Mouse (Mus musculus): ENCODE results near the gene Smim15.
A peak's percentile ranks its signal among the peaks of the same experiment; 100 is the strongest.

Gene Smim15

DNA sequence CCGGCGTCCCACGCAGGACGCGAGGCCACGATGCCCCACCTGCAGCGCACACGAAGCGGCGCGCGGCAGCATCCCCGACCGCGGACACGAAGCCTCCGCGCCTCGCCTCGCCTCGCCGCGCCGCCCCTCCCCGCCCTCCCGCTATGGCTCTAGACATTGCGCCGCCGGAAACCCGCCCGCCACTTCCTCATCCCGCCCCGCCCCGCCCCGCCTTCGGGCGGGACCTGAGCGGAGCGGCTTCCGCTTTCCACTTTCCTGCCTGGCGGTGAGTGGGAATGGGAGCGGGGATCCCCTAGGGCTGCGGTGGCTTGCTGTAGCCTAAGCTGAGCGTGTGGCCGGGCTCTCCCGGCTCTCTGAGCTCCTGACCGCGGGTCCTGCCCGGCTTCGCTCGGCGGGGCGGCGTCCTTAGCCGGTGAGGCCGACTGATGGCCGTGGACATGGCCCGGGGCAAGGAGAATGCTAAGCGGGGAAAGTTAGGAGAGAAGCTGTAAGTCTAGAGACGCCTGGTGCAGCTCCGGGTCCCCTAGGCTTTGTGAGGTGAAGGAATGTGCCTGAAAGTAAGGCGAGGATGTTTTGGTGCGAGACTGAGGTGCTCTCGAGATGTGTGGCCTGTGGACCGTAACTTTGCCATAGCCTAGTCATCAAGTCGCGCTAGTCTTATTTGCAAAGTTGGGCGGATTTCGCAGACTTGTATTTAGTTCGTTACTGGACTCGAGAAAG, at the start of gene Smim15:
Smim15 (plus strand) TSS at position 225 of the 720 bp plus-strand sequence.
- peak; percentile 92 for DNase-seq

DNA sequence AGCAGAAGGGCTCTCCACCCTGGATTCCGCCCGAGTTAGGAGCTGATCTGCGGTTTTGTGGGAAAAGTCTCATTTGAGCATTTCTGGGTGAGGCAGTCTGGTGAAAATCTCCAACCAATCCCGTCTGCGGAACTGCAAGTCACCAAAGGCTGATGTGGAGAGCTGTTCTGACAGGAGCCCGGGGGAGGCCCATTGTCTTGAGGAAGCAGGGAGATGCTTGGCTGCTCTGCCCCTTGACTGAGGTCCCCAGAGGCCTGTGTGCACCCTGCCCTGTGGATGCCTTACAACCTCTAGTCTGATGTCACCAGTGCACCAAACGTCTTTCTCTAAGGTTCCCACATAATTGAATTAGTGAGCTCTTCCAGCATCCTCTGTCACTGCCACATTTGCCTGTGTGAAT, 49.0 kb upstream of the Smim15 start:
- DNase-seq, result no peak

DNA sequence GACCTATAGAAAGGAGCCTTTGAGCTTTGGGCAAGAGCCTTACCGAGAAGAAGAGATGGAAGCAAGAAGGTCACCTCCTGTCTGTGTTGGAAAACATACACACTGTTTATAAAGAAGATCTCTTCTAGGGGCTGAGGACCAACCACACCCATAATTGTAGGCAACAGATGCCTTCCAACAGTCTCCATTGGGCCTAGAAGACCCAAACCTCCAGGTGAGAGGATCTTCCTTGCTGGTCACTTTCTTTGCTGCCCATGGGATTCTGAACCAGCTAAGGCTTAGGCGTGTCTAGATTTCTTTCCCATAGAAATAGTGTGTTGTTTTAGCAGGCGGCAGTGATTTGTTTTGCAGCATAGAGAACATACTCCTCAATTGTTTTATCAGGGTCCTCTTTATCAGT, 47.9 kb upstream of the Smim15 start:
- no peak for DNase-seq

DNA sequence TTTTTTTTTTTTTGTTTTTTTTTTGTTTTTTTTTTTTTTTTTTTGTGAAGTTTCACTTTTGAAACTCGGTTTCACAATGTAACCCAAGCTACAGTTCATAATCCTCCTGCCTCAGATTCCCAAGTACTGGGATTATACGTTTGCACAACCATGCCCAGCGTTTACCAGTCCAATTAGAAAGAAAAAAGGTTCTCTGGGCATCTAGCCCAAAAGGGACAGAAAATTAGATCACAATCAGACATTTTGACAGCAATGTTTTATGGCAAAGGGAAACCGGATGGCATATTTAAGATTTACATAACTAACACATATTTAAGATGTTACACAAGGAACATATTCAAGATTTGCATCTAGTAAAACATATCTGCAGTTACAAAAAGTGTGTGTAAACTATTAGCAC, 36.4 kb upstream of the Smim15 start:
- no peak for DNase-seq

DNA sequence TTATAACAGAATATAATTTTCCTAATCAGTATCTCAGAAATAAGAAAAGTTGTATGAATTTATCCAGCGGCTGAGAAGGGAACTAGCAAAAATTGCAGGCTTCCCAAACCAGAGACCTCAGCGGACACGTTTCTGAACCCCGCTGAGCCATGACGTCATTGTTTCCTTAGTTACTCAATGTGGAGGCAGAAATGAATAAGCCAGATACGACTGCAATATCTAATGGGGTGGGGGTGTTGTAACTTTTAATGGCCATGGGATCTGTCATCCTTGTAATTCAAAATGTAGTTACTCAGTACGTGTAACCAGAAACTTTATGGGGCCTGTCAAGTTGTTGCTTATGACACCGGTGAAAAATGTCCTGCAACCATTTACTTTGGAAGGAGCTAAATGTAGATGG, 31.1 kb upstream of the Smim15 start:
- DNase-seq, result no peak

DNA sequence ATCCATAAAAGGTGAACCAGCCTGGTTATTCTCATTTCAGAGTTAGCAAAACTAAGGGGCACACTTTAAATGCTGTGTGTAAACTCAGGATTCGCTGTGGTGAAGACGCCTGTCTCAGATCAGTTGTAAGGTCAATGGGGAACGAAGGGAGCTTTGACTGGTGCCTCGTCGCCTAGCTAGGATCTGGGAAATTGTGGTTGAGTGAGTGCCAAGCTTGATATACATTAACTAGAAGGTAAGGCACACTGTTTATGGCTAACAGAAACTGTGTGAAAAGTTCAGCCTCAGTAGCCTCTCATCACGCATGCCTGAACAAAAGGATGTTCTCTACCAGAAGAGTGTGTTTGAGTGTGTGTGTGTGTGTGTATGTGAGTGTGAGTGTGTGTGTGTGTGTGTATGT, 30.4 kb upstream of the Smim15 start:
- no peak for DNase-seq

DNA sequence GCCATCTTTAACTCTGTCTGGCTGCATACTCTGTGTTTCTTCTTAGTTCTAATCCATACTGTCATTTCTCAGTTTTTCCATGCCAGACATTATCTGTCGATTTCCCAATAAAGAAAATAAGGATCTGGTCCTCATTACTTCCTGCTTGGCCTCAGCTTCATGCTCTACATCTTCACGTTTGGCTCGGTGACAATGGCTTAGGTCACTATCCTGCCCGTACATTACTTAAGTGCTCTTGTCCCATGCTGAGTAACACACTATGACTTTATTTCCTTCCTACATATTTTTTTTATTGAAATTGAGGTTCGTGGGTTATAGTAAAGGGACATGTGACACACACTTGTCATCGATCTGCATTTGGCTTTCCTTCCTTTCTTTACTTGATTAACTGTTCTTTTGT, 29.1 kb upstream of the Smim15 start:
- no peak for DNase-seq

DNA sequence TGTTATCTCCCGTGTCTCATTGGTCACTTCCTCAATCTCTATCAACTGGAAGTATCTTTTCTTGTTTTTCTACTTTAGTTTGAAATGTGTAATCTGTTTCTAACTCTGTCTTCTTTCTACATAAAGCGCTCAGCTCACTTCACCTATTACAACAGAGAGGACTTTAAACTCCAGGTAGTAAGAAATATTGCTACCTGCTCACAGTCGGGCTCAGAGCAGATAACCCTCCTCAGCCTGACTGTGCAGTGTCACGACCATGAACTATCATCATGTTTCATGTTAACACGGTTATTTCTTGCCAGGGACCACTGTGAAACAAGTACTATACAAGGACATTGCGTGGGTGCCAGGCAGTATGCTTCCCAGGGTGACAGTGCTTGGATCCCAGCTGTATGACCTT, 26.9 kb upstream of the Smim15 start:
- DNase-seq, result no peak

DNA sequence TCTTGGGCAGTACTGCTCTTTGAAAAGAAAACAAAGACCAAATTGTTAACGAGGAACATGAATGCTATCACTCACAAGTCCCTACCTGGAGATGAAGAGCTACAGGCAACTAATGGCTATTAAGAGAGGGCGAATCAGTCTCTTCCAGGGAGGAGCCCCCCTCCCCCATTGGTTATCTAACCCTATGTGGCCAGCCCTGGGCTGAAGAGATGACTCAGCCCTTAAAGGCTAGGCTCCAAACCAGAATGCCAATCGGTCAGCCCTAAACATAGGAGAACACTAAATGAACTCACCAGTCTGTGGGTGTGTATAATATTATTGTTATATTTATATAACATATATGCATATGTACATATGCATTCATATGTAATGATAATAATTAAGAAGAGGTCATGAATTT, 18.4 kb upstream of the Smim15 start:
- DNase-seq, result no peak

DNA sequence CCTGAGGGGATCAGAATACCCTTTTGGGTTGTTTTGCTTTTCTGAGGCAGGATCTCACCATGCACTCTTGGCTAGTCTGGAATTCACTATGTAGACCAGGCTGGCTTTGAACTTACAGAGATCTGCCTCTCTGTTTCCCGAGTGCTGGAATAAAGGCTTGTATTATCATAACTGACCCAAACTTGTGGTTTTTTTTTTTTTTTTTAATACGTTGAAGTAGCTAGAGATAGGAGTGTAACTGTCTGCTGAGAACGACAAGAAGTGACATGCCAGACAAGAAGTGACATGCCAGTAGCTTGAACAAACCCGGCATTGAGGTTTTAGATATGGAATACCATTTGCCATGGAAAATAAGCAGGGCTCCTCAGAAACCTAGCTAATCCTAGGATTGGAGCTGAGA, 11.5 kb upstream of the Smim15 start:
- no peak for DNase-seq

DNA sequence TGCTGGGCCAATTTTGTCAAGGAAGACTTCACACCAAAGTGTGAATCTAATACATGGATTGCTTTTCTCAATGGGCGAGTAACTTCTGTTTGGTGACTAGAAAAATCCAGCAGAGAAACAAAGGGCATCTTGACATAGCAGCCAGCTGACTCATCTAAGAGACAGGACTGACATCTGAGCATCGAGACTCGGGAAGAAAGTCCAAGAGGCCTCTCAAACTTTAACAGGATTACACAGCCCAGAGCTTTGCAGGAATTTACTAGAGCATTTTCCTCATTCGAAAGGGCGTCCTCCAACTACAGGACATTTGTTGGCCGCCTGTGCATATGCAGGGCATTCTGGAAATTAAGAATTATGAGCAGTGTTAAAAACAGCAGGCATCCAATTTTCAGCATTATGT, 4.9 kb upstream of the Smim15 start:
- no peak for DNase-seq

DNA sequence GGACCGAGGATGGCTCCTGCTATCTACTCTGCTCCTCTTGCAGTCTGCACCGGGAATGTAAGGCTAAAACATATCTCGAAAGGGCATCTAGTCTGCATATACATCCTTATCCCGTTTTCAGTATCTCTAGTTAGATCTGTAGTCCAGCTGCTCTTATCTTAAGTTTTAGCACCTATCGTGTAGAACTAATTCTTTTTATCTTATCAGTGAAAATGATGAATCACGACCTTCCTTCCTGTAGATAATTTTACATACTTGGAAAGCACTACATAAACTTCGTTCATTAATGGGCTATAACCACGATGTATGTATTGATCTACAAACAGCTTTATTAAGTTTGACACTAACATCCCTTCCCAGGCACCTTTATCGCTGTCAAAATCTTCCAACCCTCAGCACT, 4.3 kb upstream of the Smim15 start:
- no peak for DNase-seq

DNA sequence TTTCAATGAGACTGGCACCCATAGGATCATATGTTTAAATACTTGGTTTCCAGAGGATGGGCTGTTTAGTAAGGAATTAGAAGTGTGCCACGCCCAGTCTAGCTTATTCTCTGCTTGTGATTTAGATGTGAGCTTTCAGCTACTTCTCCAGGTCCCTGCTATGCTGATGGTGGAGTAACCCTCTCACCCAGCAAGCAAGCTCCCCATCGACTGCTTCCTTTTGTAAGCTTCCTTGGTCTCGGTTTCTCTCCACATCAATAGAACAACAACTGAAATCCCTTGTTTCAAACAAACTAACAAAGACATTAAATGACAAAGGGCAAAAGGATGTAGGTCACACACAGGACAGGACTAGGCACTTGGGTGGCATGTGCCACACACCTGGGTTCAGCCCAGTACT, 3.8 kb upstream of the Smim15 start:
- DNase-seq, result peak; percentile 8

DNA sequence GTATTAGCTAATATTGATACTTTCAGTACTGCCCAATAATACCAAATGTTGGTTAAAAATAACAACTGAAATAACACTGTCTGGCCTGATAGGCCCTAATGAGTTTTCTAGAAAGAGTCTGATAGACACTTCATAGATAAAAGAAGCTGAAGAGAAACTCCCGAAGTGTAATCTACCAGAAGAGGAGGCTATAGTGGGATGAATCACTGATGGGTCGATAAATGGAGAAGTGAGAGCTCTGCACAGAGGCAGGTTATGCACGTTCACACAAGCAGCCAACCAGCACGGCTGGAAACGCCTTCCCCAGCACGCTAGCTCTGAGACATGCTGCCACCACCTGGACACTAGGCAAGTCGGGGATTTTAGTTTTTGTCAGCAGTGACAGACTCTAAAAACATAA, 2.9 kb upstream of the Smim15 start:
- peak; percentile 77 for DNase-seq

DNA sequence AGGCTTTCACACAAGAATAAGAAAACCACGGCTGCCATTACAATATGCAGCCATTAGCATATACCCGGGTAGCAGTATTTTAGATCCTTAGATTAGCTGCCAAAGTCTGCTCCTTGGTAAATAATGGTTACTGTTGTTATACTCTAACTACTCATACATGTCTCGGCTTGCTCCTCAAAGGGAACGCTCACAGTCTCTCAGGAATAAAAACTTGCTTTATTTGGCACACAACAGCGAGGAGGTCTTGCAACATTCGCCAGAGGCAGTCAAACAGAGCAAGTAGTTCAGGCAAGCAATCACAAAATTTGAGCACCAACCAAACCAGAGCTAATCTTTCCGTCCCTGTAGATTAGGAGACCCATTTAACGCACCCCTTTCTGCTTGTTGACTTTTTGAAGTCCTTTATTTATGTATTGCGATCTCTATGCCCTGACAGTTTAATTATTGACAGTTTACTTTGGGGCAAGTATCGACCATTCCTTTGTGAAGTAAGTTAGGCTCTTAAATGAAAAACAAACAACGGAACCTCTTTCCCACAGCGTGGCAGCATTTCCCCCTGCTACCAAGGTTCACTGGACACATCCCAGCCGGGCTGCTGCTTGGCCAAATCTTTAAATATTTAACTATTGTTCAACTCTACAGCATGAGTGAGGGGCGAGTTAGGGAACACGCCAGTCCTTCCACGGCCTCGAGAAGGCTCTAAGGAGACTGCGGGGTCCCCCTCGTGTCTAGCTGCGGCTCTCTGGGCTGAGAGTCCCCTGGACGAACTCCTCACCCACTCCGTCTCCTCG, 620 bp upstream of the Smim15 start:
- DNase-seq, result peak; percentile 25

DNA sequence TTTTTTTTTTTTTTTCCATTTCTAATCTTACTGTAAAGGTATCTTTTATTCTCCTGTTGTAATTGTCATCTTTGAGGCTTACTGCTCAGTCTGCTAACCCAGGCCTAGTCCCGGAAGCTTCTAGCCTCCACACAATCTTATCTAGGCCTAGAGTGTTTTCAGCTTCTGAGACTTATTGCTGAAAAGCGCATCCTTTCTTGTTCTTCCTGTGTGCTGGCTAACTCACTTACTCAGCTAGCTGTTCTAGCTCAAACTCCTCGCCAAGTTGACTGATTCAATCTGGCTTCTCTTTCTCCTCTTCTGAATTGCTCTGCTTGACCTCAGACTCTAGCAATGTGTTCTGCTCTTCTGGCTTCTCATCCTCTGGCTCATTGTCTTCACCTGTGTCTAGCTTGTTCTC, 1.4 kb downstream of the Smim15 start:
- DNase-seq, result no peak

DNA sequence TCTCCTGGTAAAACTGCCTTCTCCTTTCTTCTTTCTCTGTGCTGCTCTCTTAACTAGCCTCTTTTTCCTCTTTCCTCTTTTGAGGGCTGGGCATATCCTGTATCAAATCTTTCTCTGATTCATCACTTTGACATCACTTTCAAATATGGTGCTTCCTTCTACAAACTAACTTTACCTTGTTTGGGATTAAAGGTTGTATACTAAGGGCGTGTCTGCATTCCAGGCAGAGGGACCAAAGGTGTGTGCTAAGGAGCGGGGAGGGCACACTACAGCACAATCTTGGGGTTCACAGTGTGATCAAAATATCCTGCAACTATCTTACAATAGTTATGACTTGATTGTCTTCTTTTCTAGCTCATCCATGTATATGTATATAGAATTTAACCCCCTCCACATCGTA, 1.8 kb downstream of the Smim15 start:
- DNase-seq, result no peak

DNA sequence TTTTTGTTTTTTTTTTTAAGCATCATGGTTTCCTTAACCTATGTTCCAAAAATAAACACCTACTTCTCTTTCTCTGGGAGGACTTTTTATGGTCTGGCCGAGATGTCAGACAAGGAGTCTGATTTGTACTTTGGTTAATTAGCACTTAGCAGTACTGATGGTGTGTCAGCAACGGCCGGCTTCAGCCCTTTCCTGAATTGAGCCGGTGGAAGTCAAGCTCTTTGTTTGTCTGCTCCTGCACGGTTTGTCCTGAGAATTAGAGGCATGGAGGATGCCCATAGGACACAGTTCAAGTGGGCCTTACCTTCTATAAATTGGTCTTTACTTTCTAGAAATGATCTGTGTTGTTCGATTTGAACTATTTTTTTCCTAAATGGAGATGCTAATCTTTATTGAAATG, 2.6 kb downstream of the Smim15 start:
- DNase-seq, result no peak

DNA sequence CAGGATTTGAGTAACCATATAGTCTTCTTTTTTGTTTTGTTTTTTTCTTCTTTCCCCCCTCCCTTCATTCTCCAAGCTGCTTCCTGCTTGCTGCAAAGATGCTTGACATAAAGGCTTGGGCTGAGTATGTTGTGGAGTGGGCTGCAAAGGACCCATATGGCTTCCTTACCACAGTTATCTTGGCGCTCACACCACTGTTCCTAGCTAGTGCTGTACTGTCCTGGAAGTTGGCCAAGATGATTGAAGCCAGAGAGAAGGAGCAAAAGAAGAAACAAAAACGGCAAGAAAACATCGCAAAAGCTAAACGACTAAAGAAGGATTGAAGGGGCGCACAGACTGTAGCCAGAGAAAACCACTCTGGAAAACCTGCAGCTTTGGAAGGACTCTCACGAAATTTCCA, 3.1 kb downstream of the Smim15 start:
- no peak for DNase-seq

DNA sequence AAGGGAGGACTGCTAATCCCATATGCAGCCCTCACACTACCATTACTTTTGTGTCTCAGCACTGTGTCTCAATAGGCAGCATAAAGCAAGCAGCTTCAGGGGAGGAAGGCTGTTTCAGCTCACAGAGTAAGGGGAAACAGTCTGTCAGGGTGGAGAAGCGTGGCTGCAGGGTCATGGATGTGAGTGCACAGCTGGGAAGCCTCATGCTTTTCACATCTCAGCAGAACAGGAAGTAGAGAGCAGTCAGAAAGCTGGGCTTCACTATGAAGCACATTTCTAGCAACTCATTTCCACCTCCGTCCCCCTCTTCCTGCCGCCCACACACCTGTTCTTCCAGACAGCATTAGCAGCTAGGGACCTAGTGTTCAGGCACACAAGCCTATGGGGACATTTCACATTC, 12.7 kb downstream of the Smim15 start:
- DNase-seq, result peak; percentile 66

DNA sequence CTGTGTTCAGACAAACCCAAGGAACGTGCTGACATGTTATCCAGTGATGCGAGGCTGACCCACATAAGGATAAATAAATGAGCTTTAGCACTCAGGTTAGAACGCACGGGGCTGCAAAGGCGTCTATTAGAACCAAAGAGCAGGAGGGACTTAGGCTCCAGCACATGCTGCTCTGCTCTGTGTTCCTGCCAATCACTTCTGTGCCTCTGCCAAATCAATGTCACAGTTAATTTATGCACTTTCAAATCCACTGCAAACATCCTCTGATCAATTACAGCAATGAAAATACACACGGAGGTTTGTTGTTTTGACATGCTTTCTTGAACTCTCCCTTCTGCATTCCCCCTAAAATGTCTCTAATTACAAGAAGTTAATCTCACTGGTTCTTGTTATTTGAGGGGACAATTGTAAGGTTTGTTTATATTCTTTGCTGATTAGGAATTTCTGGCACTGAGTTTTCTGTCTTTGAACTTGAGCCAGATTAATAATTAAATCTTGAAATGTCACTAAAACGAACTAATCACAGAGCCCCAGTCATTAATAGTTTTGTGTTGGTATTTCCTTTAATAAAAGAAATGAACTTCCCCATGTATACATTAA, 16.1 kb downstream of the Smim15 start:
- DNase-seq, result no peak

DNA sequence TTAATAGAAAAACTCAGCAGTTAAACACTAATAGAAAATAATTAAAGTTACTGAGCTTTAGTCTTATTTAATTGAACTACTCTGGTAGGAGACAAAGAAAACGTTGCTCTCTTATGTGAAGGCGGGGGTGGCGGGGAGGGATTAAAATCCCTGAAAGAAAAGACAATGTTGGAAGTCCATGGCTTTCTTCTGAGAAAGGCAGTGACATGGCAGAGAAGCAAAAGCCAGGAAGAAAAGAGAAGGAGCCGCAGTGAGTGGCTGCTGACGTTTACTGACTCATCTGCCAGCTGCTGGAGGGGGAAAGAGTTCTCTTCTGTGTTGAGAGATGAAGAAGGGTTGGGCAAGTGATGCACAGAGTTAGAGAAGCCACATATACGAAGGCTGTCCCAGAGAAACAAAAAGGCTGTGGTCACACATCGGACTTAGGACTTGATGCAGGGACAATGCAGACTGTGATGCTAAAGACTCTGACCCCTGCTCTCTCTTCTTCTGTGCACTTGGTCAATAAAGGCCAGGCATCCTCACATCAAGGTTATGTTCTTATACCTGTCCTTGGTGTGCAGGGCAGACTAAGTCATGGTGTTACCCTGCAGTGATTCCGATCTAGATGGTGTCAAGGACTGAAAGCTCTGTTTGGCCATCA, 16.8 kb downstream of the Smim15 start:
- no peak for DNase-seq

DNA sequence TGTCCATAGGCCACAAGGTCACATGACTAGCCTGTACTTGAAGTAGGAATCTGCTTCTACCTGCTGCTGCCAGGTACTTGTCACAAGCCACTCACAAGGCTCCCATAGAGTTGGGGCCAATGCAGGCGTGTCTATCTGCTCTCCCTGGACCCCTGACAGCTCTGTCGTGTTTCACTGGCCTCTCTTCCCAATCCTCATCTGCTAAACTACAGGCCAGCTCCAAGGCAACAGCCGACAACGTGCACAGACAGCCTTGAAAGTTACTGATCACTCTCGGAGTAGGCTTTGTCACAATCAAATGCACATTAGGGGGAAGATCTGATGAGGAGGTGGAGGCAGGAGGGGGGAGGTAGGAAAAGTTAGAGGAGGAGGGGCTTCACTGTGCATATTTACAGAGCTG, 18.7 kb downstream of the Smim15 start:
- no peak for DNase-seq
